Mouse (Mus musculus) heart, embryonic 13.5 days (tissue): ENCODE data around the gene Rcor1. TPM values are rescaled to one million over a fixed set of nuclear protein-coding genes. Genes with fewer than 3 reads are reported as not detected.

Source experiments
- ATAC-seq: fragments of 200-750 bp; cut with Nextera tagmentation; 2 replicates; pipeline ENCODE4 v1.8.0; 2017; ENCODE audit warnings: moderate TSS enrichment; ENCODE audit not compliant: insufficient number of reproducible peaks, low FRiP score, low TSS enrichment; ENCODE audit errors: extremely low read depth
- H3K27ac ChIP-seq: fragments of 300-500 bp; sonication (generic); replicated peaks from 2 replicates; pipeline ENCODE4 v1.5.1; 2015; ENCODE audit warnings: moderate library complexity, mild to moderate bottlenecking, inconsistent platforms
- H3K27me3 ChIP-seq: fragments of 300-500 bp; sonication (generic); replicated peaks from 2 replicates; pipeline ENCODE4 v1.6.1; 2015; ENCODE audit warnings: mild to moderate bottlenecking, inconsistent platforms
- H3K36me3 ChIP-seq: fragments of 300-500 bp; sonication (generic); 2 replicates; pipeline ENCODE4 v1.6.1; 2015; ENCODE audit warnings: mild to moderate bottlenecking, inconsistent platforms
- H3K4me1 ChIP-seq: fragments of 300-500 bp; sonication (generic); 2 replicates; pipeline ENCODE4 v1.6.1; 2015; ENCODE audit warnings: inconsistent platforms
- H3K4me2 ChIP-seq: fragments of 300-500 bp; sonication (generic); 2 replicates; pipeline ENCODE4 v1.6.1; 2015; ENCODE audit warnings: inconsistent platforms, mild to moderate bottlenecking, moderate library complexity
- H3K4me3 ChIP-seq: fragments of 300-500 bp; sonication (generic); 2 replicates; pipeline ENCODE4 v1.5.1; 2015; ENCODE audit warnings: moderate library complexity, mild to moderate bottlenecking, inconsistent platforms
- H3K9ac ChIP-seq: fragments of 300-500 bp; sonication (generic); 2 replicates; pipeline ENCODE4 v1.6.1; 2015; ENCODE audit warnings: inconsistent platforms, mild to moderate bottlenecking, moderate library complexity
- H3K9me3 ChIP-seq: fragments of 300-500 bp; sonication (generic); 2 replicates; pipeline ENCODE4 v1.6.1; 2016; ENCODE audit warnings: inconsistent platforms
- WGBS: fragments of 180-500 bp; shearing (Covaris S2); methylation state at CpG from one replicate; pipeline ENCODE4 v1.1.7; 2015; ENCODE audit warnings: mixed read lengths; 5-methylcytosine and 5-hydroxymethylcytosine counted together
- polyA plus RNA-seq: library from polyadenylated mRNA; unstranded; fragments of >200 nt; fragmentation: Nextera tagmentation; extraction: Ambion mirVana; gene quantifications from 2 replicates; pipeline ENCODE4 v1.2.1, GENCODE M21; 2015

Rcor1 gene
- 5.4 and 6.7 TPM in 2 replicates for polyA plus RNA-seq

DNA sequence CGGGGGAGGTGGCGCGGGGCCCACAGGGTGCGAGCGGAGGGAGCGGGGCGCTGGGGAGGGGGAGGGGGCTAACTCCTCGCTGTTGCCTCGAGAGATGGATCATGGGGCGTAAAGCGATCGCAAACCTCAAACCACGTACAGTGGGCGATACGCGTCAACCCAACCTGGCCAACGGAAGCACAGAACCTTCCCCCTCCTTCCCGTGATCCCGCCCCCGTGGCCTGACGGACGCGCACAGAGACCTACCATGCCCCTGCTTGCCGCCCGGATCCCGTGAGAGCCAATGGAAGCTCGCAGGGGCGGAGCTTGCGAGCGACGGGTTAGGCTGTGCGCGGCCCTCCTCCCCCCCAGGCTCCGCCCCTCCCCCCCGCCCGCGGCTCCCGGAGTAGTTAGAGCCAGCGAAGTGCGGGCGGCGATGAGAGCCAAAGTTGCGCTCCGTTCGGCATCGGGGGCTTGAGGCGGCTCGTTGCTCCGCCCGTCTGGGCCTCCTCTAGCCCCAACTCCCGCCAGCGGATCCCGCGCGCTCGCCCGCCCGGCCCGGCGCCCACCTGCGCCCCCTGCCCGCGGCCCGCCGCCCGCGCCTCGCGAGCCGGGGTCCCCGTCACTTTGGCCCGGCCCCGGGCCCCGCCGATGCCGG lies at the start of gene Rcor1:
Gene Rcor1, plus strand, starts transcription at position 376 of the 637 bp plus-strand sequence.
- Histone ChIP-seq H3K27me3 (no peaks in the 10 kb centered on the region), H3K27ac (peak within 1 kb of the TSS; percentile 100), H3K9ac (peak within 1 kb of the TSS; percentile 99), H3K4me1 (peaks cover 33% of the 10 kb centered on the region), H3K4me2 (peak within 1 kb of the TSS; percentile 94), H3K4me3 (peak within 1 kb of the TSS; percentile 92), H3K36me3 (peaks cover 15% of the 10 kb centered on the region), H3K9me3 (no peaks in the 10 kb centered on the region)
- under 1% methylated on average over 47 of the region's 76 CpGs for WGBS
- peak; percentile 96 for ATAC-seq

- Histone ChIP-seq H3K4me3 (no peak overlapping the region), H3K4me2 (no peak overlapping the region), H3K36me3 (no peaks in the 10 kb centered on the region), H3K4me1 (peaks cover 12% of the 10 kb centered on the region), H3K27me3 (no peaks in the 10 kb centered on the region), H3K9me3 (no peaks in the 10 kb centered on the region), H3K9ac (no peak overlapping the region), H3K27ac (no peak overlapping the region)
- 72% methylated on average over 3 of the region's 3 CpGs for WGBS
- no peak for ATAC-seq
Measured at GRCm38 (mm10) chr12:110989409-110989808, 49.7 kb upstream of the Rcor1 start.

GRCm38 (mm10) chr12:110990500-110990899 lies 48.7 kb upstream of the Rcor1 start:
- Histone ChIP-seq H3K4me1 (peaks cover 12% of the 10 kb centered on the region), H3K36me3 (no peaks in the 10 kb centered on the region), H3K9ac (no peak overlapping the region), H3K4me3 (no peak overlapping the region), H3K27ac (no peak overlapping the region), H3K9me3 (no peaks in the 10 kb centered on the region), H3K4me2 (no peak overlapping the region), H3K27me3 (no peaks in the 10 kb centered on the region)
- ATAC-seq: no peak
- 87% methylated on average over 7 of the region's 7 CpGs for WGBS

GRCm38 (mm10) chr12:110991361-110992127 lies 47.6 kb upstream of the Rcor1 start:
- peak overlapping the region; percentile 58 for H3K4me3 ChIP-seq
- H3K27ac ChIP-seq: peak overlapping the region; percentile 75
- ATAC-seq: peak; percentile 84
- peak overlapping the region; percentile 72 for H3K4me2 ChIP-seq
- peaks cover 12% of the 10 kb centered on the region for H3K4me1 ChIP-seq
- H3K36me3 ChIP-seq: no peaks in the 10 kb centered on the region
- 5% methylated on average over 23 of the region's 23 CpGs for WGBS
- no peaks in the 10 kb centered on the region for H3K27me3 ChIP-seq
- H3K9ac ChIP-seq: peak overlapping the region; percentile 79
- H3K9me3 ChIP-seq: no peaks in the 10 kb centered on the region

DNA sequence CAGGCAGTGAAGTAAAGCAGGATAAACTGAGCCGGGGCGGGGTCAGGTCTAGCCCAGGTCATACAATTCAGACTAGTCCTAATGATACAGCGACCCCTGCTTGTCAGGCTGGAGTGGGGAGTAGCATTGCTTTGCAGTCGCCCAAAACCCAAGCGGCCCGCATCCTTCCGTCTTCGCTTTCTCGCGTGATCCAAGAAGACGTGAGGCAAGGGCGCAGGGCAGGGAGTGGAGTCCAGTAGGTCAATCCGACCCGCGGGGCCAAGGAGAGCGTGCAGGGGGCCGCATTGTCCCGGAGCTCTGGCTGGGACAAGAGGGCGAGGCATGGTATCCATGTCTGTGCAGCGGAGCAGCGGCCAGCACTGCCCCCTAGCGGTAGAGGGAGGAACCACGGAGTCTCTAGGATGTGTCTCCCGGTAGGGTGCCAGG lies 47.0 kb upstream of the Rcor1 start:
- Histone ChIP-seq H3K4me1 (peaks cover 12% of the 10 kb centered on the region), H3K9ac (peak overlapping the region; percentile 79), H3K9me3 (no peaks in the 10 kb centered on the region), H3K27ac (peak overlapping the region; percentile 75), H3K4me3 (peak overlapping the region; percentile 58), H3K4me2 (peak overlapping the region; percentile 72), H3K27me3 (no peaks in the 10 kb centered on the region), H3K36me3 (no peaks in the 10 kb centered on the region)
- WGBS: under 1% methylated on average over 24 of the region's 24 CpGs
- peak; percentile 79 for ATAC-seq

DNA sequence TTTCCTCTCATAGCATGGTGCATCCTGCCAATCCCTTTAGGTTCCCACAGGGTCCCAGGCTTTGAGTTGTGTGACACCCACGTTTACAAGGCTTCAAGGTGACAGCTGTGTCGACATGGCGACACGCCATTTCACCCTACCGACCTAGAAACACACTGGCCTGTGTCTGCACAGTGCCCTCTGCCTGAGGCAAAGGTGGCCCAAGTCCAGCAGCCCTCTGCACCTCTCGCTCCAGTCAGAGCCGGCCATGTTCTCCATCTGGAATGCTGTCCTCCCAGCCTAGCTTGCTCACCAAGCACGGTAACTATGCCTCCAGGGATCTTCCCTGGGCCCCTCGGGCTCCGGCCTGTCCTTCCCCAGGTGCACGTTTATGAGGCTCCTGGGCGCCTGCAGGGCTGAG lies 46.4 kb upstream of the Rcor1 start:
- no peak for ATAC-seq
- H3K36me3 ChIP-seq: no peaks in the 10 kb centered on the region
- H3K9me3 ChIP-seq: 0 out of 2 replicates have a peak, but pooled peaks cover under 1% of the 10 kb centered on the region
- H3K4me2 ChIP-seq: peak overlapping the region; percentile 72
- H3K27ac ChIP-seq: no peak overlapping the region; the same call in 1 of the 2 replicates
- peak overlapping the region; percentile 58 for H3K4me3 ChIP-seq
- WGBS: 82% methylated on average over 12 of the region's 12 CpGs
- H3K4me1 ChIP-seq: peaks cover 12% of the 10 kb centered on the region
- H3K9ac ChIP-seq: peak overlapping the region; percentile 79; the same call in 1 of the 2 replicates
- H3K27me3 ChIP-seq: no peaks in the 10 kb centered on the region

DNA sequence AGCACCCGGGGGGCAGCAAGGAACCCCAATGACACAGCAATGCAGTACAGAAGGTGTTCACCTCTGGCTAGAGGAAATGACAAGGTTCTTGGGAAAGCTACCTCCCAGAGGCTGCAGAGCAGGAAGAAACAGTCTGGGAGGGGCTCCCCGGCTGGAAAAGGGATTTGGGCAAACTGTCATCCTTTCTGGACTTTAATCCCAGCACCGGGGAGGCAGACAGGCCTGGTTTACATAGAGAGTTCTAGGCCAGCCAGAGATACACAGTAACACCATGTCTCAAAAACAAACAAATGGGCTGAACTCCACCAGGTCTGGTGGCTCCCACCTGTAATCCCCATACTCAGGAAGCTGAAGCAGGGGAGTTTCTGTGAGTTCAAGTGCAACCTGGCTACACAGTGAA lies 45.9 kb upstream of the Rcor1 start:
- no peak overlapping the region for H3K4me3 ChIP-seq
- peaks cover 12% of the 10 kb centered on the region for H3K4me1 ChIP-seq
- WGBS: 79% methylated on average over 3 of the region's 3 CpGs
- H3K9me3 ChIP-seq: 0 out of 2 replicates have a peak, but pooled peaks cover 5% of the 10 kb centered on the region
- H3K4me2 ChIP-seq: no peak overlapping the region
- no peak for ATAC-seq
- H3K27me3 ChIP-seq: no peaks in the 10 kb centered on the region
- no peaks in the 10 kb centered on the region for H3K36me3 ChIP-seq
- H3K27ac ChIP-seq: no peak overlapping the region
- no peak overlapping the region for H3K9ac ChIP-seq

DNA sequence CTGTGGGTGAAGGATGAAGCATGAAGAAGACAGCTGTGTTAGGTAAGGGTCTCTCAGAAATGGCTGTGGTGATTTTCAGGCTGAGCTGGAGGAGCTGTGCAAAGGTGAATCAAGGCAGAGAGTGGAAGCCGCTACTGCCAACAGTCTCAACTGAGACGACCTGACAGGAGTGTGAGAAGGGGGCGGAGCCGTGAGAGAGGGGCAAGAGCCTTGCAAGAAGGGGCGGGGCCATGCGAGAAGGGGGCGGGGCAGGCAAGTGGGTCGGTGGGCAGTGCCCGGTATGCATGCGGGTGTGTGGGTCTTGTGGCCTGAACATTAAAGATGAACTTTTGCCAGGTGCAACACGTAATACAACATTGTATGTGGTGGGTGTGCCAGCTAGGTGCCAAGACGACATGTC lies 44.5 kb upstream of the Rcor1 start:
- no peak for ATAC-seq
- H3K27me3 ChIP-seq: no peaks in the 10 kb centered on the region
- 32% methylated on average over 11 of the region's 12 CpGs for WGBS
- no peaks in the 10 kb centered on the region for H3K36me3 ChIP-seq
- H3K4me2 ChIP-seq: no peak overlapping the region
- H3K9ac ChIP-seq: no peak overlapping the region
- 0 out of 2 replicates have a peak, but pooled peaks cover 6% of the 10 kb centered on the region for H3K9me3 ChIP-seq
- no peak overlapping the region for H3K4me3 ChIP-seq
- H3K4me1 ChIP-seq: peaks cover 12% of the 10 kb centered on the region
- no peak overlapping the region for H3K27ac ChIP-seq

- no peak overlapping the region for H3K27ac ChIP-seq
- ATAC-seq: no peak
- WGBS: 92% methylated on average over 11 of the region's 11 CpGs
- 0 out of 2 replicates have a peak, but pooled peaks cover 6% of the 10 kb centered on the region for H3K9me3 ChIP-seq
- H3K4me2 ChIP-seq: no peak overlapping the region
- no peaks in the 10 kb centered on the region for H3K4me1 ChIP-seq
- H3K27me3 ChIP-seq: no peaks in the 10 kb centered on the region
- H3K9ac ChIP-seq: no peak overlapping the region
- H3K4me3 ChIP-seq: no peak overlapping the region
- no peaks in the 10 kb centered on the region for H3K36me3 ChIP-seq
Measured at GRCm38 (mm10) chr12:110998092-110998491, 41.1 kb upstream of the Rcor1 start.

- ATAC-seq: no peak
- 42% methylated on average over 2 of the region's 2 CpGs for WGBS
- 0 out of 2 replicates have a peak, but pooled peaks cover 6% of the 10 kb centered on the region for H3K9me3 ChIP-seq
Measured at GRCm38 (mm10) chr12:110999820-111000219, 39.3 kb upstream of the Rcor1 start.

DNA sequence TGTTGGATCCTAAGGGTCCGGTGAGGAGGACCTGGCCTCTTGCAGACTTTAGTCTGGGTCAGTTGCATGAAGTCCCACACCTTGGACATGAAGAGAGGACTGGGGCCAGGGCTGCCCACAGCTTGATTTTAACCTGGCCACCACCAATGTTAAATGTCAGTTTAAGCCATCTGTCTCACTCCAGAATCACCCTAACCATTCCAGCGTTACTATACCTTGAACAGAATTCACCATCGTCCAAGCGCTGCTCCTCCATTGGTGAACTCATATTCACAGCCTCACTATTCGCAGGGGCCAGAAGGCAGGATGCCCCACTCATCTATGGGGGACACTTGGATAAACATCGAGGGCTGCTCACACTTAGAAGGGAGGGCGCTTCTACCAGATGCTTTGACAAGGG lies 38.2 kb upstream of the Rcor1 start:
- WGBS: 85% methylated on average over 7 of the region's 7 CpGs
- Histone ChIP-seq H3K9me3 (0 out of 2 replicates have a peak, but pooled peaks cover 6% of the 10 kb centered on the region), H3K36me3 (no peaks in the 10 kb centered on the region), H3K4me1 (peaks cover 5% of the 10 kb centered on the region), H3K4me3 (no peak overlapping the region), H3K9ac (no peak overlapping the region), H3K27ac (no peak overlapping the region), H3K4me2 (no peak overlapping the region), H3K27me3 (no peaks in the 10 kb centered on the region)
- ATAC-seq: no peak

More at GRCm38 (mm10) chr12:110999820-111000219, 39.3 kb upstream of the Rcor1 start:
- Histone ChIP-seq H3K27me3 (no peaks in the 10 kb centered on the region), H3K9ac (no peak overlapping the region), H3K36me3 (no peaks in the 10 kb centered on the region), H3K27ac (no peak overlapping the region), H3K4me2 (no peak overlapping the region), H3K4me3 (no peak overlapping the region), H3K4me1 (no peaks in the 10 kb centered on the region)
